Mouse (Mus musculus) liver, embryonic 14.5 days (tissue): ENCODE results near the gene Filip1l. TPM values are rescaled to one million over a fixed set of nuclear protein-coding genes. Genes with fewer than 3 reads are reported as not detected.

Source experiments
- ATAC-seq: fragments of 200-750 bp; cut with Nextera tagmentation; 2 replicates; pipeline ENCODE4 v1.8.0; 2017; ENCODE audit warnings: moderate number of reproducible peaks, mild to moderate bottlenecking, moderate library complexity; ENCODE audit not compliant: insufficient read depth
- DNase-seq, 3 experiments: peaks; one replicate each; pipeline ENCODE4 v3.0.0-alpha.2; 2012 to 2013; ENCODE audit warnings: low read depth in 3 of 3, low spot score in 3 of 3
- H3K27ac ChIP-seq: fragments of 300-500 bp; sonication (generic); 2 replicates; pipeline ENCODE4 v1.5.1; 2014; ENCODE audit warnings: moderate library complexity, mild to moderate bottlenecking, control low read depth, inconsistent platforms
- H3K27me3 ChIP-seq: fragments of 300-500 bp; sonication (generic); 2 replicates; pipeline ENCODE4 v1.6.1; 2014; ENCODE audit warnings: mild to moderate bottlenecking, low read length, moderate library complexity; ENCODE audit not compliant: control insufficient read depth, insufficient read depth
- H3K36me3 ChIP-seq: fragments of 300-500 bp; sonication (generic); replicated peaks from 2 replicates; pipeline ENCODE4 v1.6.1; 2014; ENCODE audit warnings: low read depth; ENCODE audit not compliant: control insufficient read depth, insufficient read depth
- H3K4me1 ChIP-seq, 2 experiments: fragments of 200-500 bp in 1 of 2; fragments of 300-500 bp in 1 of 2; sonication (generic) in 1 of 2; replicated peaks; 2 replicates each; pipeline ENCODE4 v1.6.1; 2012 to 2014; ENCODE audit warnings: antibody characterized with exemption in 1 of 2, inconsistent platforms in 1 of 2, low read length in 1 of 2; ENCODE audit not compliant: control insufficient read depth in 2 of 2, insufficient read depth in 2 of 2
- H3K4me2 ChIP-seq: fragments of 300-500 bp; sonication (generic); 2 replicates; pipeline ENCODE4 v1.6.1; 2014; ENCODE audit warnings: low read depth, mild to moderate bottlenecking, control low read depth, moderate library complexity
- H3K4me3 ChIP-seq, 2 experiments: fragments of 200-500 bp in 1 of 2; fragments of 300-500 bp in 1 of 2; sonication (generic) in 1 of 2; 2 replicates each; pipeline ENCODE4 v1.5.1; 2012 to 2014; ENCODE audit warnings: low read depth in 2 of 2, low read length in 2 of 2, mild to moderate bottlenecking in 2 of 2, control low read depth in 1 of 2, inconsistent platforms in 1 of 2, moderate library complexity in 1 of 2; ENCODE audit not compliant: insufficient read depth in 1 of 2
- H3K9ac ChIP-seq: fragments of 300-500 bp; sonication (generic); replicated peaks from 2 replicates; pipeline ENCODE4 v1.6.1; 2014; ENCODE audit warnings: mild to moderate bottlenecking, control low read depth, moderate library complexity
- H3K9me3 ChIP-seq: fragments of 300-500 bp; sonication (generic); 2 replicates; pipeline ENCODE4 v1.6.1; 2016; ENCODE audit warnings: low read length, mixed read lengths; ENCODE audit not compliant: control insufficient read depth
- CTCF ChIP-seq: IDR thresholded peaks from 2 replicates; pipeline ENCODE4 v1.5.1; 2016; ENCODE audit warnings: antibody characterized with exemption, low read depth, control low read depth
- EP300 ChIP-seq: IDR thresholded peaks from 2 replicates; pipeline ENCODE4 v1.6.1; 2016; ENCODE audit warnings: antibody characterized with exemption, low read depth
- WGBS: fragments of 180-500 bp; shearing (Covaris S2); extraction: QIAGEN DNeasy Blood & Tissue Kit; methylation state at CpG from one replicate; pipeline ENCODE4 v1.1.7; 2014; ENCODE audit not compliant: insufficient replicate concordance; 5-methylcytosine and 5-hydroxymethylcytosine counted together
- polyA plus RNA-seq, 2 experiments: library from polyadenylated mRNA; depleted of rRNA in 1 of 2; stranded (reverse) in 1 of 2; unstranded in 1 of 2; fragments of >200 nt; fragmentation: Nextera tagmentation in 1 of 2; extraction: Ambion mirVana in 1 of 2; gene quantifications; 2 replicates each; pipeline versions ENCODE4 v1.2.1 to v1.2.3; 2012 to 2014

The Filip1l gene
- polyA plus RNA-seq, 2 experiments, result 2.1 to 3.3 TPM

DNA sequence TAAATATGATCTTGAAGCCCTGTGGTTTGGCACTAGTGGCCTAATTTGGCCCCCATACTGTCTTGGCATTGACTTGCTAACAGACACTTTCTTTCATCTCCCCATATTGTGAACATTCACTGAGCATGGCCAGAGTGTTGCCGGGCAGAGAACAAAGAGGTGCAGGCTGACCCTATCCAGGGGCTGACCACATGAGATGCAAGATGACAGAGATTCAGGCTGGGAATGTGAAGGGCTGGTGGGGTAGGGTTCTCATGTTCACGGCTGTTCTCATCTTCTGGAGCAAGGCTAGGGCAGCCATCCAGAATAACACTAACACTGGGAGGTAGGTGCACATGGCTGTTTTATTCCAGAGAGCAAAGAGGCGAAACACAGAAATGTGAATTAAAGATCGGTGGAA, 161.5 kb downstream of the Filip1l start:
- Histone ChIP-seq H3K27ac (no peak overlapping the region), H3K27me3 (no peaks in the 10 kb centered on the region), H3K9me3 (no peaks in the 10 kb centered on the region), H3K4me2 (no peak overlapping the region), H3K9ac (no peak overlapping the region), H3K4me3 (no peak overlapping the region), H3K36me3 (no peaks in the 10 kb centered on the region), H3K4me1 (no peaks in the 10 kb centered on the region)
- ATAC-seq (no peak), DNase-seq (no peak)
- TF ChIP-seq EP300 (no peak), CTCF (no peak)
- 72% methylated on average over 4 of the region's 4 CpGs for WGBS

DNA sequence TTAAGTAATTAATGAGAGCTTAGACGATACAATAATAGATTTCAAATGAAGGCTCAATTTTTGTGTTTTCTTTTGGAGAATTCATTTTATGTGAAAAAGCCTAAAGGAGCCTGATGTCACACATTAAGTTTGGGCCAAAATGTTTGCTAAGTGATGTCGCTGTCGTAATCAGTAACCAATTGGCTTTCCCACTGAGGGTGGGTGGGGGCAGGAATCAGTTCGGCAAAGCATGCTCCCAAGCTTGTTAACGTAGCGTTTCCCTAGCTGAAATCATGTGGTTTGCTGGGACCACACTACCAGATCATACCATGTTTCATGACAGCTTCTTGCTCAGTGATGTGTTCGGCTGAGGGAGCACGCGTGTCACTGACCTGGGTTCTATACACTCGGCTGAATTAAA, 162.7 kb downstream of the Filip1l start:
- no peak overlapping the region for H3K4me3 ChIP-seq
- H3K4me2 ChIP-seq, result no peak overlapping the region
- no peaks in the 10 kb centered on the region for H3K36me3 ChIP-seq
- H3K9me3 ChIP-seq, result no peaks in the 10 kb centered on the region
- no peaks in the 10 kb centered on the region for H3K27me3 ChIP-seq
- no peak overlapping the region for H3K27ac ChIP-seq
- DNase-seq (no peak), ATAC-seq (no peak)
- WGBS, result 75% methylated on average over 10 of the region's 10 CpGs
- TF ChIP-seq CTCF (no peak), EP300 (no peak)
- no peaks in the 10 kb centered on the region for H3K4me1 ChIP-seq
- no peak overlapping the region for H3K9ac ChIP-seq

DNA sequence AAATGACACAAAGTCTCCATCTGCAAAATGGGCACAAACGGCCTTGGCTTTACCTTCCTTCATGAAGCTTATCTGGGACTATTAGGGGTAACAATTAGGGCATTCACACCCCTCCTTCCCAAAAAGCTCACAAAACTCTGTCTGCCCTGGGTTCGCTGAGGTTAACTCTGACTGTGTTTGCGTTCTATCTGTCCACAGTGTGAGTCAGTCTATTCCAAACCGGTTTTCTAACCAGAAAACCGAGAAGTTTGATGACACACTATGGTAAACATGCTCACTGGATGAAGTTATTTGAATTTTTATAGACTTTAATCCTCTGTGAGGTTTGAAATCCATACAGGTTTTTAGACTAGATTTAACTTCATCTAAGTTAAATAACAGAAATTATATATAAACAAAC, 172.2 kb downstream of the Filip1l start:
- TF ChIP-seq EP300 (no peak), CTCF (no peak)
- ATAC-seq, result no peak
- Histone ChIP-seq H3K4me3 (no peak overlapping the region), H3K9ac (no peak overlapping the region), H3K9me3 (no peaks in the 10 kb centered on the region), H3K4me2 (no peak overlapping the region), H3K27ac (no peak overlapping the region), H3K4me1 (no peaks in the 10 kb centered on the region; a peak in 1 of 4 replicates), H3K36me3 (no peaks in the 10 kb centered on the region), H3K27me3 (no peaks in the 10 kb centered on the region)
- no peak for DNase-seq
- 64% methylated on average over 5 of the region's 5 CpGs for WGBS

DNA sequence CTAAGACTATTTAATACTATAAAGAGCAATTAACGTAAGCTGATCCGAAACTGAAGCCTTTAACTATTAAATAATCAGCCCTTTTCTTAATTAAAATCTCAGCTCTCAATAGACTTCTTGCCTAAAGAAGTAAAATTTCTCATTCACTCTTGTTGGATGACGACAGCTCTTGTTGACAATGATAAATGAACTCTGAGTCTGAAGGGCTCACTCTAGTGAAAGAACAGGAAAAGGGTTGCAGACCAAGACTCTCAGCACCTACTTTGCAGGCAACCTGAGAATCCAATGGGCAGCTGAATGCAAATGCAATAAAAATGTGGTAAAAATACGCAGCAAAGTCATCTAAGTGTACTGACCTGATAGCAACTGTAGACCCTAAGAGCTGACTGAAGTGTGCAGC, 172.6 kb downstream of the Filip1l start:
- H3K4me3 ChIP-seq, result no peak overlapping the region
- H3K27ac ChIP-seq, result no peak overlapping the region
- H3K9me3 ChIP-seq, result no peaks in the 10 kb centered on the region
- no peak overlapping the region for H3K4me2 ChIP-seq
- WGBS, result 66% methylated on average over 4 of the region's 4 CpGs
- H3K27me3 ChIP-seq, result no peaks in the 10 kb centered on the region
- H3K4me1 ChIP-seq, result no peaks in the 10 kb centered on the region; a peak in 1 of 4 replicates
- no peaks in the 10 kb centered on the region for H3K36me3 ChIP-seq
- H3K9ac ChIP-seq, result no peak overlapping the region
- TF ChIP-seq EP300, result no peak
- no peak for TF ChIP-seq CTCF
- ATAC-seq (no peak), DNase-seq (no peak)

DNA sequence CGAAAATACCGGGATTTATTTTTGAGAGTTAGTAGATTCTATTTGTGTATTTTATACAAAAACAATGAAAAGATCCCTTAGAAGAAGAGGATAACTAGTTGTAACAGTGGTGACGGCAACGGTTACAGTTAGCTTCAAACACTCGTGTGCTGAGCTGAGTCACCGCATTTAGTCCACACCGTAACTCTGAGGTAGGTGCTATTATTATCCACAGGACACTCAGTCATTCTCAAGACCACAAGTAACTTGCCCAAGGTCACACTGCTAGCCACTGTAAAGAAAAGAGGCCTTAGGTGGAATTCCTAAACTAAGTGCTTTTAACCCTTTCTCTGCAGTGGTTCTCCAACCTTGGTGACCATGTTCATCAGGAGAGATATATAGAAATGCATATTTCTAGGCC, 174.0 kb downstream of the Filip1l start:
- Histone ChIP-seq H3K4me2 (no peak overlapping the region), H3K9me3 (no peaks in the 10 kb centered on the region), H3K27me3 (no peaks in the 10 kb centered on the region), H3K4me3 (no peak overlapping the region), H3K4me1 (no peaks in the 10 kb centered on the region; a peak in 1 of 4 replicates), H3K36me3 (no peaks in the 10 kb centered on the region), H3K9ac (no peak overlapping the region), H3K27ac (no peak overlapping the region)
- no peak for TF ChIP-seq EP300
- TF ChIP-seq CTCF, result no peak
- DNase-seq, result no peak
- no peak for ATAC-seq
- 62% methylated on average over 7 of the region's 7 CpGs for WGBS
